Mouse (Mus musculus): ENCODE results near the gene Cd82. TPM values are rescaled to one million over a fixed set of nuclear protein-coding genes. Genes with fewer than 3 reads are reported as not detected.

Cd82 gene
- total and polyA plus RNA-seq, 3 experiments, result 177 to 294 (median 215) TPM

DNA sequence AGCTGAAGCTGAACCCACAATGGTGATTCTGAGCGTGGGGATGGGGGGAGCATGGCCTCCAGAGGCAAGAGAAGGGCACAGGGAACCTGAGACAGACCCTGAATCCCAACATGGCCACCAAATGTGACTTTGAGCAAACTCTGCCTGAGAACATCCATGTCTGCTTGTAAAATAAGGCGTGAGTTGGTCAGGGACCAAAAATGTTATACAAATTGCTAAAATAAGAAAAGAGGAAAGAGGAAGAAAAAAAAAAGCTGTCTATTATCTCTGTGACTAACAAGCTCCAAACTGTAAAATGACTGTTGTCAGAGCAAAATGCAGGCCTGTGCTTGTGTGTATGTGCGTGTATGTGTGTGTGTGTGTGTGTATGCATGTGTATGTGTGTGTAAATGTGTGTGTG lies 30.6 kb upstream of the Cd82 start:
- dilution Hi-C loops (cut with MboI; ENCODE audit: extremely low pct_ligation_motif_present, extremely low pct_unique_long_range_greater_than_20kb, low sequenced_read_pairs) (no loop called here), in situ Hi-C loops (cut with MboI; ENCODE audit: low pct_ligation_motif_present, low pct_unique_long_range_greater_than_20kb, low sequenced_read_pairs) (no loop called here)
- Histone ChIP-seq H3K79me2 (replicated peaks; ENCODE audit: control insufficient read depth, extremely low read depth, insufficient read depth, poor library complexity, severe bottlenecking) (no peaks in the 10 kb centered on the region), H3K27ac (ENCODE audit: insufficient read depth, low read depth) (no peak overlapping the region), H3K36me3 (replicated peaks in 1 of 2; ENCODE audit: control insufficient read depth in 1 of 2, insufficient read depth in 1 of 2, low read length in 1 of 2) (no peaks in the 10 kb centered on the region), H3K4me1 (ENCODE audit: control insufficient read depth in 1 of 2, insufficient read depth in 2 of 2) (peaks cover 0 to 6% of the 10 kb centered on the region in 2 experiments; a peak in 2 of 4 replicates), H3K4me3 (replicated peaks in 1 of 3; ENCODE audit: low read depth in 2 of 3, low read length in 2 of 3, poor library complexity in 1 of 3) (no peak overlapping the region), H3K4me2 (ENCODE audit: insufficient read depth, low read depth, poor library complexity, severe bottlenecking) (no peak overlapping the region), H3K9ac (ENCODE audit: insufficient read depth, low read depth) (no peak overlapping the region), H3K9me3 (replicated peaks; ENCODE audit: low read length) (peaks cover 1% of the 10 kb centered on the region), H3K27me3 (replicated peaks) (peaks cover 85% of the 10 kb centered on the region)
- TF ChIP-seq TBP (conservative IDR thresholded peaks at IDR 0.05; ENCODE audit: low read depth, low read length), result no peak
- no peak for TF ChIP-seq JUN (IDR thresholded peaks at IDR 0.05; ENCODE audit: insufficient read depth, low read depth, low read length)
- no peak for DNase-seq (ENCODE audit: extremely low read depth)

DNA sequence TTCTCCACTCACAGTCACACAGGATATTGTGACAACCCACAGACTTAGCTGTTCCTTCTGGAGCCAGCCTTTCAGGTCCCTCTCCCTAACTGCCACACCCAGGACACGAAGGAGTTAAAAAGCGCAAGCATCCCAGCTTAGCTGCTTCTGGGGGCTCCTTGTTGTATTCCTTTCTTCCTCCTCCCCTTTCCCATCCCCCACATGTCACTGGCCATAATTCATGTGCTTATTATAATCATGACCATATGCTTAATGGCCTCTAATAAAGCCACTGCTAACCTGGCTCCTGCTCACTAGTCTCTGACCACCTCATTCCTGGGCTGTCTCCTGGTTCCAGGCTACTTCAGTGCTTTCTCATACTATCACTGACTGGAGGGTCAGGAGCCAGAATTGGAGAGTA lies 27.6 kb upstream of the Cd82 start:
- dilution Hi-C loops (cut with MboI; ENCODE audit: extremely low pct_ligation_motif_present, extremely low pct_unique_long_range_greater_than_20kb, low sequenced_read_pairs), result no loop called here
- Histone ChIP-seq H3K4me1 (ENCODE audit: control insufficient read depth in 1 of 2, insufficient read depth in 2 of 2) (no peaks in the 10 kb centered on the region), H3K9ac (ENCODE audit: insufficient read depth, low read depth) (no peak overlapping the region), H3K4me3 (replicated peaks in 1 of 3; ENCODE audit: low read depth in 2 of 3, low read length in 2 of 3, poor library complexity in 1 of 3) (no peak overlapping the region), H3K79me2 (replicated peaks; ENCODE audit: control insufficient read depth, extremely low read depth, insufficient read depth, poor library complexity, severe bottlenecking) (no peaks in the 10 kb centered on the region), H3K36me3 (replicated peaks in 1 of 2; ENCODE audit: control insufficient read depth in 1 of 2, insufficient read depth in 1 of 2, low read length in 1 of 2) (no peaks in the 10 kb centered on the region), H3K4me2 (ENCODE audit: insufficient read depth, low read depth, poor library complexity, severe bottlenecking) (no peak overlapping the region), H3K27ac (ENCODE audit: insufficient read depth, low read depth) (no peak overlapping the region), H3K27me3 (replicated peaks) (peaks cover 93% of the 10 kb centered on the region), H3K9me3 (replicated peaks; ENCODE audit: low read length) (no peaks in the 10 kb centered on the region)
- TF ChIP-seq JUN (IDR thresholded peaks at IDR 0.05; ENCODE audit: insufficient read depth, low read depth, low read length) (no peak), GABPA (IDR thresholded peaks at IDR 0.05; ENCODE audit: insufficient replicate concordance, low read depth, low read length) (no peak), UBTF (IDR thresholded peaks at IDR 0.05; ENCODE audit: low read depth, low read length) (no peak), ZC3H11A (IDR thresholded peaks at IDR 0.05; ENCODE audit: low read depth, low read length) (no peak), RCOR1 (conservative IDR thresholded peaks at IDR 0.05; ENCODE audit: low read depth, low read length) (no peak)
- DNase-seq (ENCODE audit: extremely low read depth), result no peak
- in situ Hi-C loops (cut with MboI; ENCODE audit: low pct_ligation_motif_present, low pct_unique_long_range_greater_than_20kb, low sequenced_read_pairs), result no loop called here

DNA sequence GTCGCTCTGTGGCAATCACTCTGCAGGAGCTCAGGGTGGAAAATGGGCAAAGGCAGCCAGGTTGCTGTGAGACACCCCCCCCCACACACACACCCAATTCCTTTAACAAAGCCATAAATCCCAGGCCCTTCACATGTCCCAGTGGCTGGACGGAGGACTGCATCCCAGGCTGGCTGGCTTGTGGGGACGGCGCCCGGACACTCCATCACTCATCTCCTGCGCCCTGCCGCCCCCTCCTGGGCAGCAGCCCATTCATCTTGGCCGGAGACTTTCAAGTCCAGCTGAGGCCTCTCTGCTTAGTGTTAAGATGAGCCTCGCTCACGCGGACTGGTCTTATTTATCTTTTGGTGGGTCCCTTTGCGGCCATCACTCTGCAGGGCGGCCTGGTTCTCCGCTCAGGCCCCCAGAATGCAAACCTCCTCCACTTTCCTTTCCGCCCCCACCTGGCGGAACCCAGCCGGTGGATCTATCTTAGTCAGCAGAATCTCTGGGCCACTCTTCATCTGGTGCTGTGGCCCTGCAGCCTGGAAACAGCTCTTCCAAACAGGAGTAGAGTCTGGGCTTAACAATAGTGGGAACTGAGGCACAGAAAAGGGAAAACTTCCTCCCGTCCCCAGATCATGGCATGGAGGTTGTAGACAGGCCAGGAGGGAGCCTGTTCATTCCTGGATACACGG lies 26.1 kb upstream of the Cd82 start:
- TF ChIP-seq CTCF (conservative IDR thresholded peaks at IDR 0.05 in 1 of 2, IDR thresholded peaks at IDR 0.05 in 1 of 2; ENCODE audit: low read depth in 2 of 2, low read length in 2 of 2) (peak in 1 of 2 experiments; percentile 21; a peak in 1 of 4 replicates), ZKSCAN1 (IDR thresholded peaks at IDR 0.05; ENCODE audit: borderline replicate concordance, low read depth, low read length) (no peak)

More for the DNA sequence above, 26.1 kb upstream of the Cd82 start:
- no peaks in the 10 kb centered on the region for H3K36me3 ChIP-seq (replicated peaks in 1 of 2; ENCODE audit: control insufficient read depth in 1 of 2, insufficient read depth in 1 of 2, low read length in 1 of 2)
- in situ Hi-C loops (cut with MboI; ENCODE audit: low pct_ligation_motif_present, low pct_unique_long_range_greater_than_20kb, low sequenced_read_pairs), result no loop called here
- no peak overlapping the region for H3K4me2 ChIP-seq (ENCODE audit: insufficient read depth, low read depth, poor library complexity, severe bottlenecking)
- no peaks in the 10 kb centered on the region for H3K79me2 ChIP-seq (replicated peaks; ENCODE audit: control insufficient read depth, extremely low read depth, insufficient read depth, poor library complexity, severe bottlenecking)
- dilution Hi-C loops (cut with MboI; ENCODE audit: extremely low pct_ligation_motif_present, extremely low pct_unique_long_range_greater_than_20kb, low sequenced_read_pairs), result no loop called here
- no peaks in the 10 kb centered on the region for H3K4me1 ChIP-seq (ENCODE audit: control insufficient read depth in 1 of 2, insufficient read depth in 2 of 2)
- DNase-seq (ENCODE audit: extremely low read depth), result no peak
- H3K27me3 ChIP-seq (replicated peaks), result peaks cover 88% of the 10 kb centered on the region
- H3K4me3 ChIP-seq (replicated peaks in 1 of 3; ENCODE audit: low read depth in 2 of 3, low read length in 2 of 3, poor library complexity in 1 of 3), result no peak overlapping the region
- no peak overlapping the region for H3K9ac ChIP-seq (ENCODE audit: insufficient read depth, low read depth)
- H3K9me3 ChIP-seq (replicated peaks; ENCODE audit: low read length), result no peaks in the 10 kb centered on the region
- H3K27ac ChIP-seq (ENCODE audit: insufficient read depth, low read depth), result no peak overlapping the region
